Mouse (Mus musculus): ENCODE data around the gene Lpar5. TPM values are rescaled to one million over a fixed set of nuclear protein-coding genes. Genes with fewer than 3 reads are reported as not detected.
"Not testable (repeated sequence)": the region's sequence is repeated elsewhere in the genome, so short reads cannot be mapped to it uniquely, and the experiment has no call there.

The Lpar5 gene
- polyA plus RNA-seq (2011; ENCODE audit: insufficient read depth, insufficient read length, low read depth, missing spikeins), result 2.5 and 3.7 TPM in 2 replicates

DNA sequence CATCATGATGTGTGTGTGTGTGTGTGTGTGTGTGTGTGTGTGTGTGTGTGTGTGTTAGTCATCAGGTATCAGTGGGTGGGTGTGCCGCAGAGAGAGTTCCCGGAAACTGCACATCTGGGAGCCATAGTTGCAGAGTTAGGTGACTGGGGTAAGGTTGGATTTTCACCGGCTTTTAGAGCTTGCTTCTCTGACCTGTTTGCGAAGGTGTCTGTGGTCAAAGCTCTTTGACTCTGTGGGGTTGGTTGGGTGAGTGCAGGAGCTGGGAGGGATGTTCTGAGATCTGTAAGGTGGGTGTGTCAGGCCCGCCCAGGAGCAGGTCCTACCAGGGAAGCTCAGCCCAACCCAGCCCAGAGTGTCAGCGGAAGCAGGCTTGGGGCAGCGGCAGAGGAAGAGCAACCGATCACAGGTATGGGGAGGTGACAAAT lies at the start of gene Lpar5:
Gene Lpar5, plus strand, starts transcription at position 350 of the 425 bp plus-strand sequence.
- H3K9ac ChIP-seq (ENCODE audit: low read depth, poor library complexity, severe bottlenecking), result peak within 1 kb of the TSS; percentile 4; the same call in 1 of the 2 replicates
- no peaks in the 10 kb centered on the region for H3K36me3 ChIP-seq (ENCODE audit: control insufficient read depth, insufficient read depth, low read length, poor library complexity, severe bottlenecking)
- H3K9me3 ChIP-seq (replicated peaks; ENCODE audit: control insufficient read depth, insufficient read depth, low read length, poor library complexity, severe bottlenecking), result no peaks in the 10 kb centered on the region
- no peak for TF ChIP-seq CTCF (IDR thresholded peaks at IDR 0.05; ENCODE audit: low read depth, low read length)
- no peak for TF ChIP-seq POLR2A (IDR thresholded peaks at IDR 0.05; ENCODE audit: insufficient read depth, low read length)
- no peak for TF ChIP-seq EP300 (IDR thresholded peaks at IDR 0.05; ENCODE audit: insufficient read depth, low read depth, low read length)
- no peaks in the 10 kb centered on the region for H3K27me3 ChIP-seq (ENCODE audit: control insufficient read depth, insufficient read depth, low read length, poor library complexity, severe bottlenecking)
- peaks cover 2% of the 10 kb centered on the region for H3K4me1 ChIP-seq (ENCODE audit: control insufficient read depth, insufficient read depth, low read length)
- peak within 1 kb of the TSS; percentile 58 for H3K4me3 ChIP-seq (ENCODE audit: low read depth, low read length)
- H3K27ac ChIP-seq (ENCODE audit: insufficient read depth, low read length), result peak within 1 kb of the TSS; percentile 14

DNA sequence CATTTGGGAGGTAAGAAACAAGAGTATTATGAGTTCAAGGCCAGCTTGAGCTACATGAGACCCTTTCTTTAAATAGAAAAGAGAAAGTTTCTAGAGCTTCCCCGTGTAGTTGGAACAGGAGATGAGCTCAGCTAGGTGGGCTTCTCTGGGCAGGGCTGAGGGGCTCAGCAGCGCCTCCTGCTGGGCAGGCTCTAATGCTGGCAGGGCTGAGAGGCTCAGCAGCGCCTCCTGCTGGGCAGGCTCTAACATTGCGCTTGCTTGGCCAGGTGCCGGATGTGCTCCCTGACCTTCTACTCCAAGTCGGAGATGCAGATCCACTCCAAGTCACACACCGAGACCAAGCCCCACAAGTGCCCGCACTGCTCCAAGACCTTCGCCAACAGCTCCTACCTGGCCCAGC lies 37.2 kb upstream of the Lpar5 start:
- not testable (repeated sequence) for H3K9ac ChIP-seq (ENCODE audit: low read depth, poor library complexity, severe bottlenecking); H3K27ac ChIP-seq (ENCODE audit: insufficient read depth, low read length); H3K9me3 ChIP-seq (replicated peaks; ENCODE audit: control insufficient read depth, insufficient read depth, low read length, poor library complexity, severe bottlenecking); H3K4me3 ChIP-seq (ENCODE audit: low read depth, low read length); H3K4me1 ChIP-seq (ENCODE audit: control insufficient read depth, insufficient read depth, low read length); H3K27me3 ChIP-seq (ENCODE audit: control insufficient read depth, insufficient read depth, low read length, poor library complexity, severe bottlenecking)
- H3K36me3 ChIP-seq (ENCODE audit: control insufficient read depth, insufficient read depth, low read length, poor library complexity, severe bottlenecking), result peaks cover 37% of the 10 kb centered on the region
- peak; percentile 99 for TF ChIP-seq CTCF (IDR thresholded peaks at IDR 0.05; ENCODE audit: low read depth, low read length)

DNA sequence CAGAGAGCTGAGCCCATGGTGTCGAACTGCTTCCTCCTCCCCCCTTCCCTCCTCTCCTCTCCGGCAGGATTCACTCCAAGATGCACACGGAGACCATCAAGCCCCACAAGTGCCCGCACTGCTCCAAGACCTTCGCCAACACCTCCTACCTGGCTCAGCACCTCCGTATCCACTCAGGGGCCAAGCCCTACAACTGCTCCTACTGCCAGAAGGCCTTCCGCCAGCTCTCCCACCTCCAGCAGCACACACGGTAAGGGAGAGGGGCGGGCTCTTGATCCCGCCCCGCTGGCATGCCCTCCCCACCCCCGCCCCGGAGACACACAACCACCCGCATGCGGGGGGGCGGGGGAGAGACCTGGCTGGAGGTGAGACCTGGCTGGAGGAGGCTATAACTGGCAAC lies 36.1 kb upstream of the Lpar5 start:
- TF ChIP-seq EP300 (IDR thresholded peaks at IDR 0.05; ENCODE audit: insufficient read depth, low read depth, low read length), result no peak
- no peak for TF ChIP-seq CTCF (IDR thresholded peaks at IDR 0.05; ENCODE audit: low read depth, low read length)
- Histone ChIP-seq H3K9ac (ENCODE audit: low read depth, poor library complexity, severe bottlenecking) (no peak overlapping the region), H3K9me3 (replicated peaks; ENCODE audit: control insufficient read depth, insufficient read depth, low read length, poor library complexity, severe bottlenecking) (no peaks in the 10 kb centered on the region), H3K36me3 (ENCODE audit: control insufficient read depth, insufficient read depth, low read length, poor library complexity, severe bottlenecking) (peaks cover 41% of the 10 kb centered on the region), H3K27me3 (ENCODE audit: control insufficient read depth, insufficient read depth, low read length, poor library complexity, severe bottlenecking) (no peaks in the 10 kb centered on the region), H3K4me3 (ENCODE audit: low read depth, low read length) (no peak overlapping the region), H3K4me1 (ENCODE audit: control insufficient read depth, insufficient read depth, low read length) (no peaks in the 10 kb centered on the region), H3K27ac (ENCODE audit: insufficient read depth, low read length) (no peak overlapping the region)

GRCm38 (mm10) chr6:125038666-125039065 lies 29.1 kb upstream of the Lpar5 start:
- no peaks in the 10 kb centered on the region for H3K27me3 ChIP-seq (ENCODE audit: control insufficient read depth, insufficient read depth, low read length, poor library complexity, severe bottlenecking)
- no peaks in the 10 kb centered on the region for H3K4me1 ChIP-seq (ENCODE audit: control insufficient read depth, insufficient read depth, low read length)
- H3K9ac ChIP-seq (ENCODE audit: low read depth, poor library complexity, severe bottlenecking), result peak overlapping the region; percentile 74
- H3K9me3 ChIP-seq (replicated peaks; ENCODE audit: control insufficient read depth, insufficient read depth, low read length, poor library complexity, severe bottlenecking), result no peaks in the 10 kb centered on the region
- H3K27ac ChIP-seq (ENCODE audit: insufficient read depth, low read length), result no peak overlapping the region
- TF ChIP-seq EP300 (IDR thresholded peaks at IDR 0.05; ENCODE audit: insufficient read depth, low read depth, low read length) (no peak), POLR2A (IDR thresholded peaks at IDR 0.05; ENCODE audit: insufficient read depth, low read length) (no peak), CTCF (IDR thresholded peaks at IDR 0.05; ENCODE audit: low read depth, low read length) (no peak)
- H3K4me3 ChIP-seq (ENCODE audit: low read depth, low read length), result no peak overlapping the region
- H3K36me3 ChIP-seq (ENCODE audit: control insufficient read depth, insufficient read depth, low read length, poor library complexity, severe bottlenecking), result peaks cover 22% of the 10 kb centered on the region

DNA sequence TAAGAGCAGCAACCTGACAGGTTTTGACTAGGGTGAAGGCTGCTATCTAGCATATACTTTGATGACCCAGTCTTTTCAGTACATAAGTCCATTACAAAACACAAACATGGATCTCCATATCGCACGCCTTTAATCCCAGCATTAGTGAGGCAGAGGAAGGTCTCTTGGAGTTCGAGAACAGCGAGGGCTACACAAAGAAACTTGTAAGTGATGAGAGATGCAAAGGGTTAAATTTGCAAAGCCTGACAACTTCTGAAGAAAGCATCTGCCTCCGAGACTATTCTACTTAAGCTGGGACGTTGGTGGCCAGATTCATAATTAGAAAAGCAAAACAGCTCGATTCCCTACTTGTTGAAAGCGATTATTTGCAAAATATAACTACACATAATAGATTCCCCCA lies 28.6 kb upstream of the Lpar5 start:
- no peak for TF ChIP-seq EP300 (IDR thresholded peaks at IDR 0.05; ENCODE audit: insufficient read depth, low read depth, low read length)
- TF ChIP-seq POLR2A (IDR thresholded peaks at IDR 0.05; ENCODE audit: insufficient read depth, low read length), result no peak
- no peak for TF ChIP-seq CTCF (IDR thresholded peaks at IDR 0.05; ENCODE audit: low read depth, low read length)
- Histone ChIP-seq H3K27ac (ENCODE audit: insufficient read depth, low read length) (peak overlapping the region; percentile 34; the same call in 1 of the 2 replicates), H3K36me3 (ENCODE audit: control insufficient read depth, insufficient read depth, low read length, poor library complexity, severe bottlenecking) (peaks cover 22% of the 10 kb centered on the region)

GRCm38 (mm10) chr6:125039533-125040153 lies 28.1 kb upstream of the Lpar5 start, which contains the start of gene Ing4:
TSS of gene Ing4 (plus strand) at chr6:125039760.
- no peak for TF ChIP-seq POLR2A (IDR thresholded peaks at IDR 0.05; ENCODE audit: insufficient read depth, low read length)
- TF ChIP-seq CTCF (IDR thresholded peaks at IDR 0.05; ENCODE audit: low read depth, low read length), result no peak
- TF ChIP-seq EP300 (IDR thresholded peaks at IDR 0.05; ENCODE audit: insufficient read depth, low read depth, low read length), result no peak
- Histone ChIP-seq H3K9me3 (replicated peaks; ENCODE audit: control insufficient read depth, insufficient read depth, low read length, poor library complexity, severe bottlenecking) (no peaks in the 10 kb centered on the region), H3K27ac (ENCODE audit: insufficient read depth, low read length) (peak within 1 kb of the TSS; percentile 34; the same call in 1 of the 2 replicates), H3K9ac (ENCODE audit: low read depth, poor library complexity, severe bottlenecking) (peak within 1 kb of the TSS; percentile 74), H3K27me3 (ENCODE audit: control insufficient read depth, insufficient read depth, low read length, poor library complexity, severe bottlenecking) (no peaks in the 10 kb centered on the region), H3K36me3 (ENCODE audit: control insufficient read depth, insufficient read depth, low read length, poor library complexity, severe bottlenecking) (peaks cover 25% of the 10 kb centered on the region), H3K4me1 (ENCODE audit: control insufficient read depth, insufficient read depth, low read length) (no peaks in the 10 kb centered on the region), H3K4me3 (ENCODE audit: low read depth, low read length) (peak within 1 kb of the TSS; percentile 95)

More for the DNA sequence above, 28.6 kb upstream of the Lpar5 start:
- Histone ChIP-seq H3K4me3 (ENCODE audit: low read depth, low read length) (peak overlapping the region; percentile 52), H3K9ac (ENCODE audit: low read depth, poor library complexity, severe bottlenecking) (peak overlapping the region; percentile 74), H3K27me3 (ENCODE audit: control insufficient read depth, insufficient read depth, low read length, poor library complexity, severe bottlenecking) (no peaks in the 10 kb centered on the region), H3K4me1 (ENCODE audit: control insufficient read depth, insufficient read depth, low read length) (no peaks in the 10 kb centered on the region), H3K9me3 (replicated peaks; ENCODE audit: control insufficient read depth, insufficient read depth, low read length, poor library complexity, severe bottlenecking) (no peaks in the 10 kb centered on the region)
